Mouse (Mus musculus): ENCODE data around the gene Olfr145. TPM values are rescaled to one million over a fixed set of nuclear protein-coding genes. Genes with fewer than 3 reads are reported as not detected.

Gene Olfr145
- not detected in 2 replicates for polyA plus RNA-seq (2016; fragmentation: Nextera tagmentation; extraction: Ambion mirVana)

GRCm38 (mm10) chr9:37896661-37897060, at the start of gene Olfr145:
TSS of gene Olfr145 (plus strand) at chr9:37896724.
- Histone ChIP-seq H3K4me3 (no peak within 1 kb of the TSS), H3K4me2 (replicated peaks) (no peak within 1 kb of the TSS), H3K9me3 (replicated peaks) (no peaks in the 10 kb centered on the region), H3K27ac (no peak within 1 kb of the TSS), H3K9ac (no peak within 1 kb of the TSS), H3K4me1 (no peaks in the 10 kb centered on the region), H3K36me3 (no peaks in the 10 kb centered on the region), H3K27me3 (no peaks in the 10 kb centered on the region)
- 27% methylated on average over 2 of the region's 2 CpGs for WGBS
- no peak for ATAC-seq (ENCODE audit: low FRiP score)

- no peak for ATAC-seq (ENCODE audit: low FRiP score)
- no peak overlapping the region for H3K4me3 ChIP-seq
- no peaks in the 10 kb centered on the region for H3K27me3 ChIP-seq
- WGBS: 90% methylated on average over 2 of the region's 2 CpGs
- H3K9ac ChIP-seq: no peak overlapping the region
- no peaks in the 10 kb centered on the region for H3K36me3 ChIP-seq
- no peaks in the 10 kb centered on the region for H3K4me1 ChIP-seq
- no peak overlapping the region for H3K27ac ChIP-seq
- H3K9me3 ChIP-seq (replicated peaks): no peaks in the 10 kb centered on the region
- no peak overlapping the region for H3K4me2 ChIP-seq (replicated peaks)
Measured at GRCm38 (mm10) chr9:37849267-37849666, 47.3 kb upstream of the Olfr145 start.

DNA sequence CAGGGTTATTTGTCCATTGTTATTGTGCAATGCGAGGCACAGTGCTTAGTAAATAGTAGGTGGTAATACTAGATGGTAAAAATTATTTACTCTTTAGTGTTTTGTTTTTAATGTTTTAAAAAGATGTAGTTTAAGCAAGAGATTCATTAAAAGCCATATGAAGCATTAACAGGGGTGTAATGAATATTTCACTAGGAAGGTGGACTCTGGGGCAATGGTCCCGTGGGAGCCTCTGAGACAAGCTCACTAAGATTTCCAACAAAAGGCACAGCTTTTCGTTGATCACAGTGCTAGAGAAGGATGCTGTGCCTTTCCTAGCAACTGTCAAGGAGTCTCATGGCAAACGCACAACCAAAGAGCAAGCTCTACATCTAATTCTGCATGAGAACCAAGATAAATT, 42.6 kb upstream of the Olfr145 start, which contains the start of gene Olfr877:
TSS of gene Olfr877 (plus strand) at position 301 of the 400 bp plus-strand sequence.
- ATAC-seq (ENCODE audit: low FRiP score): no peak
- 80% methylated on average over 4 of the region's 4 CpGs for WGBS
- H3K4me1 ChIP-seq: no peaks in the 10 kb centered on the region

GRCm38 (mm10) chr9:37863325-37863724, 33.2 kb upstream of the Olfr145 start:
- WGBS: 91% methylated on average over 1 of the region's 1 CpGs
- Histone ChIP-seq H3K4me2 (replicated peaks) (no peak overlapping the region), H3K36me3 (no peaks in the 10 kb centered on the region), H3K4me3 (no peak overlapping the region), H3K9me3 (replicated peaks) (no peaks in the 10 kb centered on the region), H3K27ac (no peak overlapping the region), H3K9ac (no peak overlapping the region), H3K27me3 (no peaks in the 10 kb centered on the region), H3K4me1 (no peaks in the 10 kb centered on the region)
- ATAC-seq (ENCODE audit: low FRiP score): no peak

More for the DNA sequence above, 42.6 kb upstream of the Olfr145 start, which contains the start of gene Olfr877:
- Histone ChIP-seq H3K9ac (no peak within 1 kb of the TSS), H3K36me3 (no peaks in the 10 kb centered on the region), H3K4me2 (replicated peaks) (no peak within 1 kb of the TSS), H3K9me3 (replicated peaks) (no peaks in the 10 kb centered on the region), H3K27me3 (no peaks in the 10 kb centered on the region), H3K27ac (no peak within 1 kb of the TSS), H3K4me3 (no peak within 1 kb of the TSS)

- no peak for ATAC-seq (ENCODE audit: low FRiP score)
Measured at GRCm38 (mm10) chr9:37870246-37870645, 26.3 kb upstream of the Olfr145 start.

DNA sequence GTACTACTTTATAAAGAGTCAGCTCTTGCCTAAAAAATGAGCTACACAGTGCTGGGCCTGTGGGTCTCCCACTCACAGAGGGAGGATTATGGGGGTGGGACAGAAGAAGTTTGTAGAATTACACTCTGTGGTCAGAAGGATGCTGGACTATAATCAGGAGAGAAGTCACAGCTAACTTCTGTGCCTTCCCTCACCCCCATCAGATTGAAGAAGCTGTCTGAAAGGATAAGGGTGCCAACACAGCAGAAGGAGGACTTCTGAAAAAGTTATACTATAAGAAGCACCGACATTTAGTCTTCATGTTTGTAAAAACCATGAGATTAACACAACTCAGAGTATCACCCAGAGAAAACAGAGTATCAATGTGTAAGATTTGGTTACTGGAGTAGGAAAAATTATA, 25.4 kb upstream of the Olfr145 start:
- H3K27me3 ChIP-seq: no peaks in the 10 kb centered on the region
- no peaks in the 10 kb centered on the region for H3K36me3 ChIP-seq
- H3K27ac ChIP-seq: no peak overlapping the region
- H3K4me3 ChIP-seq: no peak overlapping the region
- H3K9me3 ChIP-seq (replicated peaks): no peaks in the 10 kb centered on the region
- no peaks in the 10 kb centered on the region for H3K4me1 ChIP-seq
- no peak overlapping the region for H3K9ac ChIP-seq
- no peak overlapping the region for H3K4me2 ChIP-seq (replicated peaks)
- no peak for ATAC-seq (ENCODE audit: low FRiP score)
- 87% methylated on average over 1 of the region's 1 CpGs for WGBS

More at GRCm38 (mm10) chr9:37870246-37870645, 26.3 kb upstream of the Olfr145 start:
- Histone ChIP-seq H3K9me3 (replicated peaks) (no peaks in the 10 kb centered on the region), H3K4me3 (no peak overlapping the region), H3K36me3 (no peaks in the 10 kb centered on the region), H3K27ac (no peak overlapping the region), H3K4me1 (no peaks in the 10 kb centered on the region), H3K4me2 (replicated peaks) (no peak overlapping the region), H3K27me3 (no peaks in the 10 kb centered on the region), H3K9ac (no peak overlapping the region)
- 63% methylated on average over 1 of the region's 1 CpGs for WGBS

DNA sequence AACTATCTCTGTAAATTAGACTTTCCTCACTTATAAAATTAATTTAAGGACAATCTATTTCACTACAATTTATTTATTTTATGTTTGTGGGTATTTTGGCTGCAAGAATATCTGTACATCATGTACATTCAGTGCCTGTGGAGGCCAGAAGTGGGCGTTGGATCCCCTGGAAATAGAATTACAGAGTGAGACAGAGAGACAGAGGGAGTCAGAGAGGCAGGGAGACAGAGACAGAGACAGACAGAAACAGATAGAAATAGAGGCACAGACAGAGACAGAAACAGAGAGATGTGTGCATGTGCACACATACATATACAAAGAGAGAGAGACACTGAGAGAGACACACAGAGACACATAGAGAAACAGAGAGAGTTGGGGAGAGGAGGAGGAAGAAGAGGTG, 25.0 kb upstream of the Olfr145 start:
- Histone ChIP-seq H3K4me1 (no peaks in the 10 kb centered on the region), H3K36me3 (no peaks in the 10 kb centered on the region), H3K9ac (no peak overlapping the region), H3K27ac (no peak overlapping the region), H3K4me3 (no peak overlapping the region), H3K27me3 (no peaks in the 10 kb centered on the region), H3K4me2 (replicated peaks) (no peak overlapping the region), H3K9me3 (replicated peaks) (no peaks in the 10 kb centered on the region)
- ATAC-seq (ENCODE audit: low FRiP score): no peak
- 77% methylated on average over 1 of the region's 1 CpGs for WGBS

GRCm38 (mm10) chr9:37890960-37891359, 5.6 kb upstream of the Olfr145 start:
- ATAC-seq (ENCODE audit: low FRiP score): no peak
- no peak overlapping the region for H3K4me2 ChIP-seq (replicated peaks)
- WGBS: 31% methylated on average over 2 of the region's 2 CpGs

DNA sequence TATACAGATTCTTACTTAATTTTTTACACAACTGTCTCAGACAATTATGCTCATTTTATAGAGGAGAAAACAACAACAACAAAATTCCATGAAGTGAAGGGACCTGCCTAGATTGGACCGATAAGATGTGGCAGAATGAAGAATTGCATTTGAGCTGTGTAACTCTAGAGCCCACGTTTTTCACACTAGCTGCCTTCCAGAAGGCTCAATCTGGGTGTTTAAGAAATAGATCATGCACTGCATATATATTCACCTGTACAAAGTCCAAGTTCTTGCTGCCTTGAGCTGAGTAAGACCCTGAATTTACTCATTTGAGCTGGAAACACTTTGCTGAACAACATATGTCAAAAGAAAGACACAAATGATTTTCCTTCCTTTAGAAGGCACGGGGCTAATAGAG, 9.0 kb downstream of the Olfr145 start:
- H3K36me3 ChIP-seq: no peaks in the 10 kb centered on the region
- no peaks in the 10 kb centered on the region for H3K27me3 ChIP-seq
- no peaks in the 10 kb centered on the region for H3K4me1 ChIP-seq
- H3K4me2 ChIP-seq (replicated peaks): no peak overlapping the region
- no peak overlapping the region for H3K4me3 ChIP-seq
- H3K9ac ChIP-seq: no peak overlapping the region
- WGBS: 78% methylated on average over 3 of the region's 3 CpGs
- no peaks in the 10 kb centered on the region for H3K9me3 ChIP-seq (replicated peaks)
- no peak for ATAC-seq (ENCODE audit: low FRiP score)
- H3K27ac ChIP-seq: no peak overlapping the region

More at GRCm38 (mm10) chr9:37890960-37891359, 5.6 kb upstream of the Olfr145 start:
- no peaks in the 10 kb centered on the region for H3K9me3 ChIP-seq (replicated peaks)
- no peaks in the 10 kb centered on the region for H3K4me1 ChIP-seq
- H3K36me3 ChIP-seq: no peaks in the 10 kb centered on the region
- no peak overlapping the region for H3K9ac ChIP-seq
- no peaks in the 10 kb centered on the region for H3K27me3 ChIP-seq
- H3K27ac ChIP-seq: no peak overlapping the region
- H3K4me3 ChIP-seq: no peak overlapping the region

GRCm38 (mm10) chr9:37917540-37917939, 21.0 kb downstream of the Olfr145 start, which contains the start of gene Olfr878:
TSS of gene Olfr878 (plus strand) at chr9:37917840.
- H3K4me3 ChIP-seq: no peak within 1 kb of the TSS
- 81% methylated on average over 2 of the region's 2 CpGs for WGBS
- H3K27me3 ChIP-seq: no peaks in the 10 kb centered on the region
- H3K4me2 ChIP-seq (replicated peaks): no peak within 1 kb of the TSS
- no peaks in the 10 kb centered on the region for H3K36me3 ChIP-seq
- ATAC-seq (ENCODE audit: low FRiP score): no peak
- H3K9ac ChIP-seq: no peak within 1 kb of the TSS
- H3K27ac ChIP-seq: no peak within 1 kb of the TSS
- H3K4me1 ChIP-seq: no peaks in the 10 kb centered on the region
- no peaks in the 10 kb centered on the region for H3K9me3 ChIP-seq (replicated peaks)

GRCm38 (mm10) chr9:37918018-37918417, 21.5 kb downstream of the Olfr145 start:
- ATAC-seq (ENCODE audit: low FRiP score): no peak
- 68% methylated on average over 1 of the region's 1 CpGs for WGBS
- H3K4me1 ChIP-seq: no peaks in the 10 kb centered on the region

DNA sequence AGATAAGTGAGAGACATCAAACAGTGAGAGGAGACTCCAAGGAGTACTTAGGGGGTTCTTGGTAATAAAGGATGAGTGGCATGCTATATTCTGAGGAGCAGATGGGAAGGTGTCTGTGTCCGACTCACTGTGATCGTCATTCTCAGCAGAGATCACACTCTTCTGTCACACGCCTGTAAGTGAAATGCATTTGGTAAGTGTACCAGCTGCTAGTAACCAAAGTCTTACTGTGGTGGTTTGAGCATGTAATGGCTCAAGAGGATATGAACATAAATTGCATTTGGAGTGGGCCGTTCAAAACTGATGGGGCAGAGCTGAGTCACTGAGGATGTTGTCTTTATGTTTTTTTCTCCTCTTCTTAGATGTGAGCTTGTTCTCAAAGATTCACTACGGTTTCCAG, 27.7 kb downstream of the Olfr145 start:
- WGBS: 86% methylated on average over 5 of the region's 5 CpGs
- H3K4me1 ChIP-seq: no peaks in the 10 kb centered on the region
- no peak overlapping the region for H3K27ac ChIP-seq
- H3K9ac ChIP-seq: no peak overlapping the region
- no peaks in the 10 kb centered on the region for H3K27me3 ChIP-seq
- ATAC-seq (ENCODE audit: low FRiP score): no peak
- no peak overlapping the region for H3K4me2 ChIP-seq (replicated peaks)
- H3K4me3 ChIP-seq: no peak overlapping the region
- H3K36me3 ChIP-seq: no peaks in the 10 kb centered on the region
- H3K9me3 ChIP-seq (replicated peaks): no peaks in the 10 kb centered on the region

More at GRCm38 (mm10) chr9:37918018-37918417, 21.5 kb downstream of the Olfr145 start:
- Histone ChIP-seq H3K9ac (no peak overlapping the region), H3K27ac (no peak overlapping the region), H3K4me3 (no peak overlapping the region), H3K9me3 (replicated peaks) (no peaks in the 10 kb centered on the region), H3K36me3 (no peaks in the 10 kb centered on the region), H3K27me3 (no peaks in the 10 kb centered on the region), H3K4me2 (replicated peaks) (no peak overlapping the region)

GRCm38 (mm10) chr9:37925445-37925844, 28.9 kb downstream of the Olfr145 start:
- 71% methylated on average over 2 of the region's 2 CpGs for WGBS
- no peak for ATAC-seq (ENCODE audit: low FRiP score)
- H3K9ac ChIP-seq: no peak overlapping the region

More at GRCm38 (mm10) chr9:37925445-37925844, 28.9 kb downstream of the Olfr145 start:
- Histone ChIP-seq H3K9me3 (replicated peaks) (no peaks in the 10 kb centered on the region), H3K4me1 (no peaks in the 10 kb centered on the region), H3K27me3 (no peaks in the 10 kb centered on the region), H3K4me2 (replicated peaks) (no peak overlapping the region), H3K36me3 (no peaks in the 10 kb centered on the region), H3K27ac (no peak overlapping the region), H3K4me3 (no peak overlapping the region)
